Mouse (Mus musculus) spleen, adult 12 weeks (tissue): Measurements from ENCODE around the gene Denr.

Experiments
- DNase-seq: peaks from one replicate; pipeline ENCODE4 v3.0.0; 2022; ENCODE audit warnings: low spot score

Gene Denr

DNA sequence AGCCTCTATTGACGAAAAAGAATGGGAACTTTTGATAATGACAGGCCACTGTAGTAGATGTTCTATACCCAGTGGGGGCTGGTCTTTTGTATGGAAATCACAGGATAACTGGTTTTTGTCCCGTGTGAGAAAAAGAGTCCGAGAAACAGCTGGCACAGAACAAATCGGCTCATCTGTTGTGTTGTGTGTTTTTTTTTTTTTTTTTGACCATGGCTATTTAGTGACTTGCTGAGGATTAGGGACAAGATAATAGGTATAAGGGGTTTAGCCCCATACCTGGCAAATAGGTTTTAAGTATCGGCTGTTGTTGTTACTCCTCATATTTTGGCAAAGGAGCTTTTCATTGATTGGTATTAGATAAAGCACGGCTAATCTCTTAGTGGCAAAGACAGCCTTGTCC is 65.5 kb downstream of the Denr start:
- no peak for DNase-seq

- DNase-seq = peak; percentile 60
These were observed 66.6 kb downstream of the Denr start, which contains the start of gene Hip1r for GRCm38 (mm10) chr5:123973299-123974178. Gene Hip1r (plus strand): TSS chr5:123973628.

DNA sequence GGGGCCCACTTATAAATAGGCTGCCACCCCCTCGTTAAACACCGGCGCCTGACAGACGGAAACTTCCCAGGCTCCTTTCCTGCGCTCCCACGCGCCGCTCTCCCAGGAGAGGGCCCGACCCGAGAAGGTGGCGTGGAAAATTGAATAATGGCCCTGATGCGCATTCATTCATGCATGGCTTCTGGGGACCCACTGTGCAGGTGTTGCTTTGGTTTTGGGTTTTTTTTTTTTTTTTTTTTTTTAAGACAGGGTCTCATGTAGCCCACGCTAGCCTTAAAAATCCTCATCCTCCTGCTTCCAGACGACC is 67.2 kb downstream of the Denr start:
- DNase-seq = no peak

DNA sequence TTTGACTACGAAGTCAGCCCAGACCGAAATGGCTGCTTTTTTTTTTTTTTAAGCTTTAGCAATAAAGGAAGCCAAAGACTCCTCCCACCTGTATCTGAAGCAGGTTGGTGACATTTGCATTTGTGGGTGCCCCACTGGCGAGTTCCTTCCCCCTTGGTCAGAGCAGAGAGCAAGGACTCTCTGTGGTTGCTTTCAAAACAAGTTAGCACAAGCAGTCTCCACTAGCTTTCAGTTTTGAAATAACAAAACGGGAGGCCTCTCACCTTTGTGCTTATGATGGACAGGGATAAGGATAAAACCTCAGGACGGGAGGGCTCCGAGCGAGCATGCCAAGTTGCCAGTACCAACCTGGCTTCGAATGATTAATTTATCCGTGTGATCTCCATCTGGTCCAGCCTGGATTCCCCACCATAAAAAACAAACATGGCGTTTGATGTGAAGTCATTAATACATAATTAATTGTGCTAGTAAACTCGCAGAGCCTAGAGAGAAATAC is 67.7 kb downstream of the Denr start:
- peak; percentile 33 for DNase-seq

GRCm38 (mm10) chr5:123975668-123976180 is 68.7 kb downstream of the Denr start:
- no peak for DNase-seq

DNA sequence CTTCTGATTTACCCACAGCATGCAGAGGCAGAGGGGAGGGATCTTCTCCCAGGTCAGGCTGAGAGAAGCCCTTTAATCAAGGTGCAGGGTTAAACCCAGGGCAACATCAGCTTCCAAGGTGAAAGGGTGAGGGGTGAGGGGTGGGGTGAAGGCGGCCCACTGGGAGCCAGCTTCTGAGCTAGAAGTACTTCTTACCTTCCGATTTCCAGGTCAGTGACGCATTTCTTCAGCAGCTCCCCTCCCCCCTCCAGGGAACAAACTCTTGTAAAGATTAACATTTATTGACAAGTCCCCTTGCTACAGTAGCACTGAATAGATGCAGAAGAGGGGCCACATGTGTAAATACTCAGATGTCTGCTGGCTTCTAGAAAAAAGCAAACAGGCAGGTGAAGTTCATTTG is 70.3 kb downstream of the Denr start:
- no peak for DNase-seq

GRCm38 (mm10) chr5:123978131-123978530 is 71.2 kb downstream of the Denr start:
- DNase-seq = no peak
